Mouse (Mus musculus) urinary bladder, postnatal 4 days (tissue): ENCODE data around the gene Gm10681.
"Not testable (repeated sequence)": the region's sequence is repeated elsewhere in the genome, so short reads cannot be mapped to it uniquely, and the experiment has no call there.

Source experiments
- DNase-seq, 2 experiments: peaks; one replicate each; pipeline ENCODE4 v3.0.0; 2021 to 2022; ENCODE audit warnings: low spot score in 2 of 2

The Gm10681 gene

DNA sequence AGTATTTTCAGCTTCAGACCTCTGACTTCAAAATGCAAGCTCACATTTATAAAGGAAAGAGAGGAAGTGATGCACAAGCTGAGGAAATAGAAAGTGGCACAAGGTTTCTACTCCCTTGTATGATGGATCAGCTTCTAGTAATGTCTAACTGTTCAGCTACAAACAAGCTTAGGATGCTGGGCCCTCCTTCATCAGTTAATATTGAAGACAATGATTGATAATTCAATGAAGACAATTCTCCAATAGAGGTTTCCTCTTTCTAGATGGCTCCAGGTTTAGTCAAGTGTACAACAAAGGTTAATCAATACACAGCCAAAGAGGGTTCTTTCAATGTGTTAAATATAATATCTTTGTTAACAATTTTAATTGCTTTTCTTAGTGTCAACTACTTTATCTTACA, at the start of gene Gm10681:
Gene Gm10681, minus strand, starts transcription at position 101 of the 400 bp plus-strand sequence.
- DNase-seq, result no peak

DNA sequence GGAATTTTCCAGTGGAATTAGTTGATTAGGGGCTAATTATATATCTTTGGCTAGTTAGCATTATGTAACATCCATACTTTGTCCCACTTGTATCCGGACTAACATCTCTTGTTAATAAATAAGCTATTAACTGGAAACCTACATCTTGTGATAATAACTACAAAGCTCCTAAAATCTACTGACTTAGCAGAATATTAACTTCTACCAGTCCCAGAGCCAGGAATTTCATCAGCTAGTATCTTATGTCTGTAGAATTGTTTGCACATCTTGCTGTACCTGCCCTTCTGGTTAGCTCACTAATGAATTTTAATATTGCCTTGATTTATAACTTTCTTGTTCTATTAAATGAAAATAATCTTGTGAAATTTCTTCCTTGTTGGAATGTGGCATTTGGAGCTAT, 46.5 kb upstream of the Gm10681 start:
- DNase-seq, result no peak

DNA sequence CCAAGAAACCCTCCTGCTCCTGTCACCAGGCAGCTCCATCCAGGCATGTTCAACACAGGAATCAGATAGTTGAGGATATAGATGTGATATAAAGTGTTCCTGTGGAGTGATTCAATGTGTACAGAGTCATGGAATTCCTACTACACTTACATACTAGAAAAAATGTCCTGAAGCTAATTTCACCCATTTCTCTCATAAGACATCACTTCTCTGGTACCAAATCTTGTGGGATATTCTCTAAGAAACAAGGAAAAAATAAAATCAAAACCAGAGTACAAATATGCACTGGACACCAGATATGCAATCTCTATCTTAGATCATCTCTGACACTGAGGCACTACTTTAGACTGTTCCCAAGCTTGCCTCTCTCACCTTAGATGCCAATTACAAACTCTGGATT, 41.5 kb upstream of the Gm10681 start, which contains the start of gene Hsd3b5:
Gene Hsd3b5, minus strand, starts transcription at position 101 of the 400 bp plus-strand sequence.
- no peak for DNase-seq

DNA sequence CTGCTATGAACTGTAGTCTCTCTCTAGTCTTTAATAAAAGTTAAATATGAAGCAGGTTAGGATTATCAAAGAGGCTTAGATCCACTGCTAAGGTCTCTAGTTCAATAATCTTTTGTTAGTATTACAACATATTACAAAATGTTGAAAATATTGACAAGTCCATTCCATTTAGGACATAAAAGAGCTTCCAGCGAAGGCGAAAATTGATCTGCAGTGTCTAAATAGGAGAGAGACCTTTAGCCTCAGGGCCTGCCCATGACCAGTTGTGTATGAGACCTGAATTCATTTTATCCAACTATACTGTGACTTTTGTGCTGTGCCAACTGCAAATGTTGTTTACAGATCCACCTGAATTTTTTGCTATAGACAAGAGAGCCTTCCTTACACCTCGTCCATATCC, 41.0 kb upstream of the Gm10681 start:
- no peak for DNase-seq

DNA sequence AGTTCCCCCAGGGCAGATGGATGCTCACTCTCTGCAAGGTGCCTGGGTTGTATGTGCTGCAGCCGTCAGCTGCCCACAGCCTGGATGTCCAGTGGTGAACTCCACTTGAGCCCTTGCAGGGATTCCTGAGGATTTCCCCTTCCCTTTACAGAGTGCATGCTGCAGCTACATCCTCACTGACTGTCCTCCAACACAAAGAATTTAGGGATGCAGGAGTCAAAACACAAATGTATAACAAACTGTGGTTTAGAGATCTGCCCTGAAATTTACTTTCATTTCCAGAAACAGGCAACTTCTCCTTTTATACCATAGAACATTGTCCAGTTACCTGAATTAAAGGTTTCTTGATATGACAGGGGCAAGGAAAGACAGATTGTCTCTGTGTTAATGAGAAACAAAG, 28.2 kb upstream of the Gm10681 start:
- not testable (repeated sequence) for DNase-seq

DNA sequence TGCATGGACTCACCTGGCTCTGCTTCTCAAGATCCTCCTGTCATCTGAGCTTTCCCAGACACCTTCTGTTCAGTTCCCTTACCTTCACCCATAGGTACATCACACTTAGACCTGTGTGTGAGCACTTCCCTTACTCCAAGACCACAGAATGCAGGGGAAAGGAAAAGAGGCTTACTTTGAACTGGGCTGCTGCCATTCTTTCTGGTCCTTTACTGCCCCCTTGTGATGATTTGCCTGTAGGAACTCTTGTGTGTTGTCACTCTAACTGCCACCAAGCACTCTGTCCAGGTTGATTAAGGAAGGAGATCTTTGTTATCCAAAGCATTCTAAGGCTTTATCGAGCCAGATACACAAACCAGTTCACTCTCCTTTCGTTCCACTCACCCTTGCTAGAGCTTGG, 27.6 kb upstream of the Gm10681 start:
- not testable (repeated sequence) for DNase-seq

DNA sequence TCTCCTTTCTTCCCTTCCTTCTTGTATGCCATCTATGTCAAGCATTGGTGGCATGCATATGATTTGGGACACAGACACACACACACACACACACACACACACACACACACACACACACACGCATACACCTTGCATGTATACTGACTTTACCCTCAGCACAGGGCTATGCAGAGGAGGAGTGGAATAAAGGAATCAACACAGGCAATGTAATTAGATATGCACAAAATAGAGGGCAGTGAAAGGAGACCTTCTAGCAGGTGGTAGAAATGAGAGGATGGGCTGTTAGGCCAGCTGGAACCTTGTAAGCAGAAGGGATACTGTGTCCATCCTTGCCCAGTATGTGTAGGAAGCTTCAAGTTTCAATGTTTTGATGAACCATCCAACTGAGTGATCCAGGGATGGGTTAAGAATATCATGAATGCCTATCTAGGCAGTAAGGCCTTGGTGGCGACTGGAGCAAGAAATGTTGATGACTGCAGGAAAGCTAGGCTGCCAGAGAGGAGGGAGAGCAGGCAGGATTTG, 25.9 kb upstream of the Gm10681 start:
- DNase-seq, result not testable (repeated sequence)

DNA sequence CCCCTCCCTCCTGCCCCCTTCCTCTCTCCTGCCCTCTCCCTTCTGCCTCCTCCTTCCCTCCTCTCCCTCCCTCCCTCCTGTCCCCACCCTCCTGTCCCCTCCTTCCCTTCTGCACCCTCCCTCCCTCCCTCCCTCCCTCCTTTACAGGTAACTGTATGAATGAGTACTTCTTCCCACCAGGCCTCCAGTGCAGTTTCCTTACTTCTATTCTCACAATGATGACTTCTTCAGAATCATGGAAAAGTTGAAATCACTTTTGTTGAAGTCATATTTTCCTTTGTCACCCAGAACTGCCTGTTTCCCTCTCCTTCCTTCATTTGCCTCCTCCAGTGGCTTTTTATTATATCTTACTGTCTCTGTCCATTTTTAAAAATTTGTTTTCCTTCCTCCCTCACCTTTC, 25.4 kb upstream of the Gm10681 start:
- DNase-seq, result no peak

DNA sequence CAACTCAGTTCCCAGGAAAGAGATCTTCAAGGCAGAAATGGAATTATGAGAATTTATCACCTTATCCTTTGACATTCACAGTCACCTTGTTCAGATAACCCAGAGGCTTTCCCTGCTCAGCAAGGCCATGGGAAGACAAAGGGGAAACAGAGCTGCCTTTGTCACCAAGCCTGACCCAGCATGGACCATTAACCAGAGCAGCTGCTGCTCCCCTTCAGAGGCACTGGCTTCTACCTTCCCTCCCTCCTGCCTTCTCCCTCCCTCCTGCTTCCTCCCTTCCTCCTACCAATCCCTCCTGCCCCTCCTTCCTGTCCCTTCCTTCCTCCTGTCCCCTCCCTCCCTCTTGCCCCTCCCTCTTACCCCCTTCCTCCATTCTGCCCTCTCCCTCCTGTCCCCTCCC, 24.9 kb upstream of the Gm10681 start:
- not testable (repeated sequence) for DNase-seq

DNA sequence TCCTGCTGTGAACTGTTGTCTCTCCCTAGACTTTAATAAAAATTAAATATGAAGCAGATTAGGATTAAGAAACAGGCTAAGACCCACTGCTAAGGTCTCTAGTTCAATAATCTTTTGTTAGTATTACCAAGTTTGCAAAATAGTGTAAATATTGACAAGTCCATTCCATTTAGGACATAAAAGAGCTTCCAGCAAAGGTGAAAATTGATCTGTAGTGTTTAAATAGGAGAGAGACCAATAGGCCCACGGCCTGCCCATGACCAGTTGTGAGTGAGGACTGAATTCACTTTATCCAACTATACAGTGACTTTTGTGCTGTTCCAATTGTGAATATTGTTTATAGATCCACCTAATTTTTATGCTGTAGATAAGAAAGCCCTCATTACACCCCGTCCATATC, 886 bp downstream of the Gm10681 start:
- no peak for DNase-seq

DNA sequence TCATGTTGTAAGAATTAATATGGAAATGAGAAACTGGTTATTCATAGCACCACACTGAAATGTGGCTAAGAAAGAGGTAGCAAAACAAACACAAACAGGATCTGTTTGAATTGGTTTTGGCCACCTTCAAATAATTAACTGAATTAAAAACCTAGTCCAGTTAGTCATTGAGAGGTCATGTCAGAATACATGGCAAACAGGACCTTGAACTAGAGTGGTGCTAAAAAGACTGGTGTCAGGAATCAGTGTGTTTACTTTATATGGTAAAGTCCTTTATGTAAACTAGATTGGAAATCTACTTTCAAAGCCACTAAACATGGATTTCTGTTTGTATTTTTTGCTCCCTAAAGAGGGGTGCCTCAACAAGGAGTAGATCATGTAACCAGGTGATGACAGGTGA, 6.0 kb downstream of the Gm10681 start:
- not testable (repeated sequence) for DNase-seq

DNA sequence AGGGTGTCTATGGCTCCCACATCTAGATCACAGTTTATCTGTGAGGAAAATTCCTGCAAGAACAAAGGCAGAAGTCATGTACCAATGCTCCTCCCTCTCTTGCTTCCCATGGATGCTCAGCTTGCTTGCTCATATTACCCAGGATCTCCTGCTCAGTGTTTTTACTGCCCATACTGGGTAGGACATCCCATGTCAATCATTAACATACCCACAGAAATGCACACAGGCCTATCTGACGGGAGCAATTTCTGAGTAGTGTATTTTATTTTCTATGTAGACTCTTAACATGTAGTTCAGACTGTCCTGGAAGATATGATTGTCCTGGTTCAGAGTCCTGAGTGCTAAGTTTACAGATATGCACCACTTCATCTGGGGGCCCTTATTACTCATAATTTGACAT, 6.4 kb downstream of the Gm10681 start:
- not testable (repeated sequence) for DNase-seq

DNA sequence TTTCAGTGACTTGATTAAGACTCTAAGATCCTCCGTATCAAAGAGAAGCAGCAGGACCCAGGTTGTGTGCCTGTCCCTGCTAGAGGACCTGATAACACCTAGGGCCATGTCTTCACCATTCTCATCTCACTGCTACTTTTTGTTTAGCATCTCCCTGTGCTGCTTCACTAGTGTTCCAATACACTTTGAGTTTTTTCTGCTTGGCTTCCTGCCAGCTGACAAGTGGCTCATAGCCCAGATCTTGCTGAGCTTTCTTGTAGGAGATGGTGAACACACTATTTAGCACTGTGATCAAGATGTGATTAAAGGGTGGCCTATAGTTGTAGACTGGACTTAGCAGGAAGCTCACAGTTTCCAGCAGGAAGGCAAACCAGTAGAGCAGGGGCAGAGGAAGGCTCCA, 7.6 kb downstream of the Gm10681 start:
- DNase-seq, result not testable (repeated sequence)

DNA sequence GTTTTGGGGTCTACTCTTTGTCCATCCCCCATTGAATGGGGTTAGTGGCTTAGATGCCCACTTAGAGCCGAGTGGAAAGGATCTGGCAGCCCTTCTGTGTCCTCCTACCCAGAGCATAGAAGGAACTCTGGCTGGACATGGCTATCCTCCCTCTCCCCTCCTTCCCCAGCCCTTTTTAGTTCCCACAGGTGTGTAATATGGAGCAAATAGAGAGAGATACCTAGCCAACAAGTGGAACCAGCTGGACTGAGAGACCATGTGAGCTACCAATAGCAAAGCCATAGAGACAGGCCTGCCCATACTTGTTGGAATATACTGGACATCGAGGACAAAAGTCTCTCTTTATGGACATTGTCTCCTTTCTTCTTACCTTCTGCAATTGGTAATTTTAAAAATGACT, 20.9 kb downstream of the Gm10681 start:
- DNase-seq, result not testable (repeated sequence)

DNA sequence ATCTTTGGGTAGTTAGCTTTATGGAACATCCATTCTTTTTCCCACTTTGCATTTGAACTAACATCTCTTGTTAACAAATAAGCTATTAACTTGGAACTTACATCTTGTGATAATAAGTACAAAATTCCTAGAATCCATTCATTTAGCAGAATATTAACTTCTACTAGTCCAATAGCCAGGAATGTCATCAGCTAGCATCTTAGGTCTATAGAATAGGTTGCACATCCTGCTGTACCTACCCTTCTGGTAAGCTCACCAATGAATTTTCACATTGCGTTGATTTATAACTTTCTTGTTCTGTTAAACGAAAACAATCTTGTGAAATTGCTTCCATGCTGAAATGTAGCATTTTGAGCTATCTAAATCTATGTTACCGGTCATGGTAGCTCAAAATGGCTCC, 23.7 kb downstream of the Gm10681 start:
- not testable (repeated sequence) for DNase-seq

DNA sequence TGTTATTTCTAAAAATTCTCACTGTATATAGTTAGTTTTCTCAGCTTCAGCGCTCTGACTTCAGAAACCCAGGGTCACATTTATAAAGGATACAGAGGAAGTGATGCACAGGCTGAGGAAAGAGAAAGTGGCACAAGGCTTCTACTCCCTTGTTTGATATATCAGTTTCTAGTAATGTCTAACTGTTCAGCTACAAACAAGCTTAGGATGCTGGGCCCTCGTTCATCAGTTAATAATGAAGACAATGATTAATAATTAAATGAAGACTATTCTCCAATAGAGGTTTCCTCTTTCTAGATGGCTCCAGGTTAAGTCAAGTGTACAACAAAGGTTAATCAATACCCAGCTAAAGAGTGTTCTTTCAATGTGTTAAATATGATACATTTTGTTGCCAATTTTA, 24.8 kb downstream of the Gm10681 start:
- not testable (repeated sequence) for DNase-seq

DNA sequence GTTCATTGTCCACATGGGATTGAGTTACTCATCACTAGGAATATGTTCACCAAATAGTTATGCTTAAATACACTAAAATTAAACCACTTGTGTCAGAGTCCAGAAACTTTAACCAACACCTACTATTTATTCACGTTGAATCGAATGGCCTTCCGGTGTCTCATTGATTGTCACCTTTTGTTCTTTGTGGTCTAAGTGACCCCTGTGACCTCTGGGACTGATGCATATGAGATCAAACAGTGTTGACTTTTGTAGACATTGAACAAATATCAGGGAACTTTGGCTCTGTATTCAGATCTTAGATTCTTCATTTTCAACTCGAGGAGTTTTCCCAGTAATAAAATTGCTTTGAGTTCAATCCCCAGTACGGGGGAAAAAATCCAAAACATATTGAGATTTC, 27.9 kb downstream of the Gm10681 start:
- DNase-seq, result not testable (repeated sequence)

DNA sequence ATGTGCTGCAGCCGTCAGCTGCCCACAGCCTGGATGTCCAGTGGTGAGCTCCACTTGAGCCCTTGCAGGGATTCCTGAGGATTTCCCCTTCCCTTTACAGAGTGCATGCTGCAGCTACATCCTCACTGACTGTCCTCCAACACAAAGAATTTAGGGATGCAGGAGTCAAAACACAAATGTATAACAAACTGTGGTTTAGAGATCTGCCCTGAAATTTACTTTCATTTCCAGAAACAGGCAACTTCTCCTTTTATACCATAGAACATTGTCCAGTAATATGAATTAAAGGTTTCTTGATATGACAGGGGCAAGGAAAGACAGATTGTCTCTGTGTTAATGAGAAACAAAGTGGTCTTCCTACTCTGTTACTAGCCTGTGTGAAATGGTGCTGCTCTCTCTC, 37.8 kb downstream of the Gm10681 start:
- DNase-seq, result not testable (repeated sequence)

DNA sequence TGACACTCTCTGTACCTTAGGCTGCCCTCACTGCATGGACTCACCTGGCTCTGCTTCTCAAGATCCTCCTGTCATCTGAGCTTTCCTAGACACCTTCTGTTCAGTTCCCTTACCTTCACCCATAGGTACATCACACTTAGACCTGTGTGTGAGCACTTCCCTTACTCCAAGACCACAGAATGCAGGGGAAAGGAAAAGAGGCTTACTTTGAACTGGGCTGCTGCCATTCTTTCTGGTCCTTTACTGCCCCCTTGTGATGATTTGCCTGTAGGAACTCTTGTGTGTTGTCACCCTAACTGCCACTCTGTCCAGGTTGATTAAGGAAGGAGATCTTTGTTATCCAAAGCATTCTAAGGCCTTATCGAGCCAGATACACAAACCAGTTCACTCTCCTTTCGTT, 38.4 kb downstream of the Gm10681 start:
- DNase-seq, result not testable (repeated sequence)

DNA sequence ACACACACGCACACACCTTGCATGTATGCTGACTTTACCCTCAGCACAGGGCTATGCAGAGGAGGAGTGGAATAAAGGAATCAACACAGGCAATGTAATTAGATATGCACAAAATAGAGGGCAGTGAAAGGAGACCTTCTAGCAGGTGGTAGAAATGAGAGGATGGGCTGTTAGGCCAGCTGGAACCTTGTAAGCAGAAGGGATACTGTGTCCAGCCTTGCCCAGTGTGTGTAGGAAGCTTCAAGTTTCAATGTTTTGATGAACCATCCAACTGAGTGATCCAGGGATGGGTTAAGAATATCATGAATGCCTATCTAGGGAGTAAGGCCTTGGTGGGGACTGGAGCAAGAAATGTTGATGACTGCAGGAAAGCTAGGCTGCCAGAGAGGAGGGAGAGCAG, 40.1 kb downstream of the Gm10681 start:
- DNase-seq, result not testable (repeated sequence)

DNA sequence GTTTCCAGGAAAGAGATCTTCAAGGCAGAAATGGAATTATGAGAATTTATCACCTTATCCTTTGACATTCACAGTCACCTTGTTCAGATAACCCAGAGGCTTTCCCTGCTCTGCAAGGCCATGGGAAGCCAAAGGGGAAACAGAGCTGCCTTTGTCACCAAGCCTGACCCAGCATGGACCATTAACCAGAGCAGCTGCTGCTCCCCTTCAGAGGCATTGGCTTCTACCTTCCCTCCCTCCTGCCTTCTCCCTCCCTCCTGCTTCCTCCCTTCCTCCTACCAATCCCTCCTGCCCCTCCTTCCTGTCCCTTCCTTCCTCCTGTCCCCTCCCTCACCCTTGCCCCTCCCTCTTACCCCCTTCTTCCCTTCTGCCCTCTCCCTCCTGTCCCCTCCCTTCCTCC, 41.0 kb downstream of the Gm10681 start:
- DNase-seq, result not testable (repeated sequence)

DNA sequence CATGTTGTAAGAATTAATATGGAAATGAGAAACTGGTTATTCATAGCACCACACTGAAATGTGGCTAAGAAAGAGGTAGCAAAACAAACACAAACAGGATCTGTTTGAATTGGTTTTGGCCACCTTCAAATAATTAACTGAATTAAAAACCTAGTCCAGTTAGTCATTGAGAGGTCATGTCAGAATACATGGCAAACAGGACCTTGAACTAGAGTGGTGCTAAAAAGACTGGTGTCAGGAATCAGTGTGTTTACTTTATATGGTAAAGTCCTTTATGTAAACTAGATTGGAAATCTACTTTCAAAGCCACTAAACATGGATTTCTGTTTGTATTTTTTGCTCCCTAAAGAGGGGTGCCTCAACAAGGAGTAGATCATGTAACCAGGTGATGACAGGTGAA, 63.6 kb downstream of the Gm10681 start:
- DNase-seq, result not testable (repeated sequence)

DNA sequence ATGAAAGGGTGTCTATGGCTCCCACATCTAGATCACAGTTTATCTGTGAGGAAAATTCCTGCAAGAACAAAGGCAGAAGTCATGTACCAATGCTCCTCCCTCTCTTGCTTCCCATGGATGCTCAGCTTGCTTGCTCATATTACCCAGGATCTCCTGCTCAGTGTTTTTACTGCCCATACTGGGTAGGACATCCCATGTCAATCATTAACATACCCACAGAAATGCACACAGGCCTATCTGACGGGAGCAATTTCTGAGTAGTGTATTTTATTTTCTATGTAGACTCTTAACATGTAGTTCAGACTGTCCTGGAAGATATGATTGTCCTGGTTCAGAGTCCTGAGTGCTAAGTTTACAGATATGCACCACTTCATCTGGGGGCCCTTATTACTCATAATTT, 64.1 kb downstream of the Gm10681 start:
- DNase-seq, result not testable (repeated sequence)

DNA sequence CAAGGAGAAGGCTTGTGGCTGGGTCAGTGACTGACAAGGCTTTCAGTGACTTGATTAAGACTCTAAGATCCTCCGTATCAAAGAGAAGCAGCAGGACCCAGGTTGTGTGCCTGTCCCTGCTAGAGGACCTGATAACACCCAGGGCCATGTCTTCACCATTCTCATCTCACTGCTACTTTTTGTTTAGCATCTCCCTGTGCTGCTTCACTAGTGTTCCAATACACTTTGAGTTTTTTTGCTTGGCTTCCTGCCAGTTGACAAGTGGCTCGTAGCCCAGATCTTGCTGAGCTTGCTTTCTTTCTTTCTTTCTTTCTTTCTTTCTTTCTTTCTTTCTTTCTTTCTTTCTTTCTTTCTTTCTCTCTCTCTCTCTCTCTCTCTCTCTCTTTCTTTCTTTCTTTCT, 65.8 kb downstream of the Gm10681 start:
- not testable (repeated sequence) for DNase-seq
